Mouse (Mus musculus) limb, embryonic 14.5 days (tissue): ENCODE measurements at regions not wholly inside any gene's neighbourhood (a gene's known extent, or its start where the extent isn't known, plus 50 kb on each side); places are given as distances from the start of the nearest gene placed in this dataset.

ENCODE experiments used
- ATAC-seq: fragments of 200-750 bp; cut with Nextera tagmentation; 2 replicates; pipeline ENCODE4 v1.8.0; 2017; ENCODE audit warnings: low read depth, moderate number of reproducible peaks, moderate TSS enrichment; ENCODE audit not compliant: low FRiP score
- DNase-seq: peaks from one replicate; pipeline ENCODE4 v3.0.0-alpha.2; 2015; ENCODE audit warnings: low spot score
- H3K27ac ChIP-seq: fragments of 300-500 bp; sonication (generic); replicated peaks from 2 replicates; pipeline ENCODE4 v1.5.1; 2014; ENCODE audit warnings: low read depth, mild to moderate bottlenecking, low read length, moderate library complexity, mixed read lengths
- H3K27me3 ChIP-seq: fragments of 300-500 bp; sonication (generic); 2 replicates; pipeline ENCODE4 v1.6.1; 2014; ENCODE audit warnings: low read length, mixed read lengths; ENCODE audit not compliant: control insufficient read depth, insufficient read depth
- H3K36me3 ChIP-seq: fragments of 300-500 bp; sonication (generic); 2 replicates; pipeline ENCODE4 v1.6.1; 2014; ENCODE audit warnings: mild to moderate bottlenecking, low read length, moderate library complexity, mixed read lengths; ENCODE audit not compliant: control insufficient read depth, insufficient read depth
- H3K4me1 ChIP-seq: fragments of 300-500 bp; sonication (generic); 2 replicates; pipeline ENCODE4 v1.6.1; 2014; ENCODE audit warnings: antibody characterized with exemption, low read length, mixed read lengths; ENCODE audit not compliant: control insufficient read depth, insufficient read depth
- H3K4me2 ChIP-seq: fragments of 300-500 bp; sonication (generic); replicated peaks from 2 replicates; pipeline ENCODE4 v1.6.1; 2014; ENCODE audit warnings: low read depth, mild to moderate bottlenecking, low read length, moderate library complexity; ENCODE audit not compliant: severe bottlenecking
- H3K4me3 ChIP-seq: fragments of 300-500 bp; sonication (generic); replicated peaks from 2 replicates; pipeline ENCODE4 v1.5.1; 2014; ENCODE audit warnings: low read length
- H3K9ac ChIP-seq: fragments of 300-500 bp; sonication (generic); 2 replicates; pipeline ENCODE4 v1.6.1; 2014; ENCODE audit warnings: mild to moderate bottlenecking, low read depth, low read length, moderate library complexity; ENCODE audit not compliant: severe bottlenecking
- H3K9me3 ChIP-seq: fragments of 300-500 bp; sonication (generic); 2 replicates; pipeline ENCODE4 v1.6.1; 2016; ENCODE audit warnings: low read length; ENCODE audit not compliant: control insufficient read depth
- POLR2A ChIP-seq: fragments of 200-500 bp; IDR thresholded peaks from 2 replicates; pipeline ENCODE4 v1.8.0; 2012; ENCODE audit warnings: inconsistent platforms, mild to moderate bottlenecking, moderate library complexity, borderline replicate concordance; ENCODE audit not compliant: insufficient read depth, insufficient read length; ENCODE audit errors: extremely low read depth
- WGBS: fragments of 180-500 bp; shearing (Covaris S2); extraction: QIAGEN DNeasy Blood & Tissue Kit; methylation state at CpG from one replicate; pipeline ENCODE4 v1.1.7; 2014; 5-methylcytosine and 5-hydroxymethylcytosine counted together

GRCm38 (mm10) chr16:65999343-65999742 is 184.3 kb downstream of the Vgll3 start:
- Histone ChIP-seq H3K36me3 (no peaks in the 10 kb centered on the region), H3K4me1 (0 out of 2 replicates have a peak, but pooled peaks cover 3% of the 10 kb centered on the region), H3K27me3 (no peaks in the 10 kb centered on the region), H3K9ac (no peak overlapping the region), H3K9me3 (no peaks in the 10 kb centered on the region), H3K4me3 (no peak overlapping the region), H3K4me2 (no peak overlapping the region), H3K27ac (no peak overlapping the region)
- ATAC-seq (no peak), DNase-seq (no peak)
- WGBS, result 81% methylated on average over 1 of the region's 1 CpGs
- no peak for TF ChIP-seq POLR2A

GRCm38 (mm10) chr16:66000728-66001273 is 185.7 kb downstream of the Vgll3 start:
- DNase-seq (peak; percentile 63), ATAC-seq (peak; percentile 74)
- 43% methylated on average over 6 of the region's 6 CpGs for WGBS
- no peak overlapping the region for H3K27ac ChIP-seq
- 0 out of 2 replicates have a peak, but pooled peaks cover 3% of the 10 kb centered on the region for H3K4me1 ChIP-seq
- H3K36me3 ChIP-seq, result no peaks in the 10 kb centered on the region
- no peaks in the 10 kb centered on the region for H3K9me3 ChIP-seq
- TF ChIP-seq POLR2A, result no peak
- H3K9ac ChIP-seq, result no peak overlapping the region
- H3K4me2 ChIP-seq, result no peak overlapping the region
- no peaks in the 10 kb centered on the region for H3K27me3 ChIP-seq
- no peak overlapping the region for H3K4me3 ChIP-seq

- no peaks in the 10 kb centered on the region for H3K36me3 ChIP-seq
- DNase-seq (peak; percentile 62), ATAC-seq (peak; percentile 78)
- WGBS, result 56% methylated on average over 9 of the region's 9 CpGs
- H3K9ac ChIP-seq, result no peak overlapping the region
- no peak overlapping the region for H3K4me2 ChIP-seq
- H3K27ac ChIP-seq, result no peak overlapping the region
- H3K4me1 ChIP-seq, result 0 out of 2 replicates have a peak, but pooled peaks cover 3% of the 10 kb centered on the region
- no peak for TF ChIP-seq POLR2A
- no peaks in the 10 kb centered on the region for H3K27me3 ChIP-seq
- H3K4me3 ChIP-seq, result no peak overlapping the region
- H3K9me3 ChIP-seq, result no peaks in the 10 kb centered on the region
These were observed 189.6 kb downstream of the Vgll3 start for GRCm38 (mm10) chr16:66004689-66005088.

- no peaks in the 10 kb centered on the region for H3K36me3 ChIP-seq
- 47% methylated on average over 7 of the region's 7 CpGs for WGBS
- ATAC-seq, result no peak
These were observed 191.0 kb downstream of the Vgll3 start for GRCm38 (mm10) chr16:66005954-66006580.

GRCm38 (mm10) chr16:66013608-66014007 is 198.6 kb downstream of the Vgll3 start:
- Histone ChIP-seq H3K4me2 (no peak overlapping the region), H3K9me3 (no peaks in the 10 kb centered on the region), H3K27ac (no peak overlapping the region), H3K36me3 (no peaks in the 10 kb centered on the region), H3K27me3 (no peaks in the 10 kb centered on the region), H3K9ac (no peak overlapping the region), H3K4me1 (no peaks in the 10 kb centered on the region), H3K4me3 (no peak overlapping the region)
- no peak for TF ChIP-seq POLR2A
- peak; percentile 82 for DNase-seq
- ATAC-seq, result no peak; the same call in 1 of the 2 replicates
- 12% methylated on average over 2 of the region's 2 CpGs for WGBS

More at GRCm38 (mm10) chr16:66005954-66006580, 191.0 kb downstream of the Vgll3 start:
- Histone ChIP-seq H3K4me1 (no peaks in the 10 kb centered on the region), H3K27ac (no peak overlapping the region), H3K4me2 (no peak overlapping the region), H3K4me3 (no peak overlapping the region), H3K9ac (no peak overlapping the region), H3K27me3 (no peaks in the 10 kb centered on the region), H3K9me3 (no peaks in the 10 kb centered on the region)
- peak; percentile 77 for DNase-seq
- TF ChIP-seq POLR2A, result no peak
